Mouse (Mus musculus): ENCODE results near the gene Tgm3.

- TF ChIP-seq CTCF (IDR thresholded peaks at IDR 0.05; ENCODE audit: low read depth, low read length) (no peak), POLR2A (IDR thresholded peaks at IDR 0.05; ENCODE audit: extremely low read depth, insufficient read depth, low read length) (no peak)
Observed at GRCm38 (mm10) chr2:129998476-129998875, 13.7 kb upstream of the Tgm3 start.

All from liver, adult 2 months (tissue).